Mouse (Mus musculus): ENCODE measurements around the gene Comt. TPM values are rescaled to one million over a fixed set of nuclear protein-coding genes. Genes with fewer than 3 reads are reported as not detected.

Gene Comt
- polyA plus RNA-seq, 1 experiment: 96.2 TPM

GRCm38 (mm10) chr16:18409776-18410175 is 16.9 kb downstream of the Comt start:
- Histone ChIP-seq H3K27me3 (ENCODE audit: control insufficient read depth, insufficient read depth, insufficient read length) (no peaks in the 10 kb centered on the region), H3K4me3 (ENCODE audit: insufficient read depth, poor library complexity, severe bottlenecking) (no peak overlapping the region), H3K79me2 (ENCODE audit: control insufficient read depth, insufficient read depth) (peaks cover 14% of the 10 kb centered on the region), H3ac (ENCODE audit: control insufficient read depth, insufficient read length, low read depth) (no peak overlapping the region), H3K79me3 (ENCODE audit: low read depth) (peaks cover 5% of the 10 kb centered on the region), H3K36me3 (ENCODE audit: control insufficient read depth, insufficient read depth) (peaks cover 61% of the 10 kb centered on the region)
- no peak for TF ChIP-seq MAX (IDR thresholded peaks at IDR 0.05)
- TF ChIP-seq MYOG (IDR thresholded peaks at IDR 0.05; ENCODE audit: control insufficient read depth, extremely low read depth, insufficient read length): no peak
- TF ChIP-seq USF1 (IDR thresholded peaks at IDR 0.05; ENCODE audit: low read depth): no peak
- no peak for TF ChIP-seq CTCF (IDR thresholded peaks at IDR 0.05; ENCODE audit: control insufficient read depth, insufficient read depth, insufficient read length)
- TF ChIP-seq CEBPB (IDR thresholded peaks at IDR 0.05; ENCODE audit: low read depth): no peak
- TF ChIP-seq MYOD1 (IDR thresholded peaks at IDR 0.05; ENCODE audit: control insufficient read depth, insufficient read length, low read depth): no peak
- no peak for TF ChIP-seq FOSL1 (IDR thresholded peaks at IDR 0.05; ENCODE audit: insufficient read depth, low read length, poor library complexity, severe bottlenecking)

GRCm38 (mm10) chr16:18407912-18408311 is 18.7 kb downstream of the Comt start:
- TF ChIP-seq FOSL1 (IDR thresholded peaks at IDR 0.05; ENCODE audit: insufficient read depth, low read length, poor library complexity, severe bottlenecking) (no peak), MAX (IDR thresholded peaks at IDR 0.05) (no peak), CEBPB (IDR thresholded peaks at IDR 0.05; ENCODE audit: low read depth) (no peak), USF1 (IDR thresholded peaks at IDR 0.05; ENCODE audit: low read depth) (no peak), MYOG (IDR thresholded peaks at IDR 0.05; ENCODE audit: control insufficient read depth, extremely low read depth, insufficient read length) (no peak), CTCF (IDR thresholded peaks at IDR 0.05; ENCODE audit: control insufficient read depth, insufficient read depth, insufficient read length) (no peak), MYOD1 (IDR thresholded peaks at IDR 0.05; ENCODE audit: control insufficient read depth, insufficient read length, low read depth) (no peak)
- Histone ChIP-seq H3K27me3 (ENCODE audit: control insufficient read depth, insufficient read depth, insufficient read length) (no peaks in the 10 kb centered on the region), H3K36me3 (ENCODE audit: control insufficient read depth, insufficient read depth) (peaks cover 50% of the 10 kb centered on the region)

GRCm38 (mm10) chr16:18406293-18406692 is 20.4 kb downstream of the Comt start:
- no peaks in the 10 kb centered on the region for H3K79me2 ChIP-seq (ENCODE audit: control insufficient read depth, insufficient read depth)
- H3K79me3 ChIP-seq (ENCODE audit: low read depth): no peaks in the 10 kb centered on the region
- H3K36me3 ChIP-seq (ENCODE audit: control insufficient read depth, insufficient read depth): peaks cover 41% of the 10 kb centered on the region

More at GRCm38 (mm10) chr16:18407912-18408311, 18.7 kb downstream of the Comt start:
- no peaks in the 10 kb centered on the region for H3K79me2 ChIP-seq (ENCODE audit: control insufficient read depth, insufficient read depth)
- H3K4me3 ChIP-seq (ENCODE audit: insufficient read depth, poor library complexity, severe bottlenecking): no peak overlapping the region
- no peaks in the 10 kb centered on the region for H3K79me3 ChIP-seq (ENCODE audit: low read depth)
- H3ac ChIP-seq (ENCODE audit: control insufficient read depth, insufficient read length, low read depth): no peak overlapping the region

GRCm38 (mm10) chr16:18405876-18406275 is 20.8 kb downstream of the Comt start:
- Histone ChIP-seq H3K79me2 (ENCODE audit: control insufficient read depth, insufficient read depth) (no peaks in the 10 kb centered on the region), H3K36me3 (ENCODE audit: control insufficient read depth, insufficient read depth) (peaks cover 38% of the 10 kb centered on the region), H3K27me3 (ENCODE audit: control insufficient read depth, insufficient read depth, insufficient read length) (no peaks in the 10 kb centered on the region), H3K79me3 (ENCODE audit: low read depth) (no peaks in the 10 kb centered on the region), H3K4me3 (ENCODE audit: insufficient read depth, poor library complexity, severe bottlenecking) (no peak overlapping the region), H3ac (ENCODE audit: control insufficient read depth, insufficient read length, low read depth) (no peak overlapping the region)
- TF ChIP-seq CTCF (IDR thresholded peaks at IDR 0.05; ENCODE audit: control insufficient read depth, insufficient read depth, insufficient read length) (no peak), USF1 (IDR thresholded peaks at IDR 0.05; ENCODE audit: low read depth) (no peak), FOSL1 (IDR thresholded peaks at IDR 0.05; ENCODE audit: insufficient read depth, low read length, poor library complexity, severe bottlenecking) (no peak), MYOG (IDR thresholded peaks at IDR 0.05; ENCODE audit: control insufficient read depth, extremely low read depth, insufficient read length) (no peak), MYOD1 (IDR thresholded peaks at IDR 0.05; ENCODE audit: control insufficient read depth, insufficient read length, low read depth) (no peak), MAX (IDR thresholded peaks at IDR 0.05) (no peak), CEBPB (IDR thresholded peaks at IDR 0.05; ENCODE audit: low read depth) (no peak)

More at GRCm38 (mm10) chr16:18406293-18406692, 20.4 kb downstream of the Comt start:
- no peak overlapping the region for H3K4me3 ChIP-seq (ENCODE audit: insufficient read depth, poor library complexity, severe bottlenecking)
- H3ac ChIP-seq (ENCODE audit: control insufficient read depth, insufficient read length, low read depth): no peak overlapping the region
- no peaks in the 10 kb centered on the region for H3K27me3 ChIP-seq (ENCODE audit: control insufficient read depth, insufficient read depth, insufficient read length)
- TF ChIP-seq CTCF (IDR thresholded peaks at IDR 0.05; ENCODE audit: control insufficient read depth, insufficient read depth, insufficient read length): peak; percentile 87
- no peak for TF ChIP-seq MYOD1 (IDR thresholded peaks at IDR 0.05; ENCODE audit: control insufficient read depth, insufficient read length, low read depth)

- no peaks in the 10 kb centered on the region for H3K79me2 ChIP-seq (ENCODE audit: control insufficient read depth, insufficient read depth)
- H3ac ChIP-seq (ENCODE audit: control insufficient read depth, insufficient read length, low read depth): no peak overlapping the region
- no peaks in the 10 kb centered on the region for H3K79me3 ChIP-seq (ENCODE audit: low read depth)
- TF ChIP-seq MYOG (IDR thresholded peaks at IDR 0.05; ENCODE audit: control insufficient read depth, extremely low read depth, insufficient read length) (no peak), CEBPB (IDR thresholded peaks at IDR 0.05; ENCODE audit: low read depth) (no peak)
- peaks cover 35% of the 10 kb centered on the region for H3K36me3 ChIP-seq (ENCODE audit: control insufficient read depth, insufficient read depth)
- H3K4me3 ChIP-seq (ENCODE audit: insufficient read depth, poor library complexity, severe bottlenecking): no peak overlapping the region
- H3K27me3 ChIP-seq (ENCODE audit: control insufficient read depth, insufficient read depth, insufficient read length): no peaks in the 10 kb centered on the region
These were observed 21.4 kb downstream of the Comt start for GRCm38 (mm10) chr16:18405091-18405854.

GRCm38 (mm10) chr16:18403285-18403684 is 23.4 kb downstream of the Comt start:
- Histone ChIP-seq H3K36me3 (ENCODE audit: control insufficient read depth, insufficient read depth) (peaks cover 17% of the 10 kb centered on the region), H3K79me2 (ENCODE audit: control insufficient read depth, insufficient read depth) (no peaks in the 10 kb centered on the region), H3K79me3 (ENCODE audit: low read depth) (no peaks in the 10 kb centered on the region)

More at GRCm38 (mm10) chr16:18403285-18403684, 23.4 kb downstream of the Comt start:
- no peak for TF ChIP-seq FOSL1 (IDR thresholded peaks at IDR 0.05; ENCODE audit: insufficient read depth, low read length, poor library complexity, severe bottlenecking)
- TF ChIP-seq USF1 (IDR thresholded peaks at IDR 0.05; ENCODE audit: low read depth): no peak
- no peak for TF ChIP-seq CTCF (IDR thresholded peaks at IDR 0.05; ENCODE audit: control insufficient read depth, insufficient read depth, insufficient read length)
- TF ChIP-seq MYOG (IDR thresholded peaks at IDR 0.05; ENCODE audit: control insufficient read depth, extremely low read depth, insufficient read length): no peak
- no peak for TF ChIP-seq CEBPB (IDR thresholded peaks at IDR 0.05; ENCODE audit: low read depth)
- no peak for TF ChIP-seq MAX (IDR thresholded peaks at IDR 0.05)
- no peak for TF ChIP-seq MYOD1 (IDR thresholded peaks at IDR 0.05; ENCODE audit: control insufficient read depth, insufficient read length, low read depth)
- Histone ChIP-seq H3K4me3 (ENCODE audit: insufficient read depth, poor library complexity, severe bottlenecking) (no peak overlapping the region), H3ac (ENCODE audit: control insufficient read depth, insufficient read length, low read depth) (no peak overlapping the region), H3K27me3 (ENCODE audit: control insufficient read depth, insufficient read depth, insufficient read length) (no peaks in the 10 kb centered on the region)

Measured in C2C12 (cell line).